Mouse (Mus musculus) embryonic facial prominence, embryonic 10.5 days (tissue): Measurements from ENCODE around the gene Rps16. TPM values are rescaled to one million over a fixed set of nuclear protein-coding genes. Genes with fewer than 3 reads are reported as not detected.

Experiments used
- polyA plus RNA-seq: library from polyadenylated mRNA; unstranded; fragments of >200 nt; fragmentation: Nextera tagmentation; extraction: Ambion mirVana; gene quantifications from 2 replicates; pipeline ENCODE4 v1.2.1, GENCODE M21; 2016

Rps16 gene
- polyA plus RNA-seq, 1 experiment from 2014 or later: 1,023 TPM

Other genes starting within 250 kb of the Rps16 start
- 0.03 and 0.06 TPM in 2 replicates for gene 9530053A07Rik, start 221.2 kb upstream of the Rps16 start, polyA plus RNA-seq
- 171 and 181 TPM in 2 replicates for gene Fbl, start 180.9 kb upstream of the Rps16 start, polyA plus RNA-seq
- gene Dyrk1b, start 171.2 kb upstream of the Rps16 start, polyA plus RNA-seq: 16.6 TPM in 2 replicates
- 2.0 and 2.7 TPM in 2 replicates for gene Eid2, start 82.8 kb upstream of the Rps16 start, polyA plus RNA-seq
- gene Eid2b, start 72.9 kb upstream of the Rps16 start, polyA plus RNA-seq: 9.3 and 9.7 TPM in 2 replicates
- 0.18 and 0.49 TPM in 2 replicates for gene Selenov, start 59.5 kb upstream of the Rps16 start, polyA plus RNA-seq
- gene Dll3, start 48.4 kb upstream of the Rps16 start, polyA plus RNA-seq: 7.3 and 13.9 TPM in 2 replicates
- 215 and 243 TPM in 2 replicates for gene Timm50, start 38.6 kb upstream of the Rps16 start, polyA plus RNA-seq
- 122 and 124 TPM in 2 replicates for gene Supt5, start 11.9 kb upstream of the Rps16 start, polyA plus RNA-seq
- 93.4 and 101 TPM in 2 replicates for gene Plekhg2, start 21.9 kb downstream of the Rps16 start, polyA plus RNA-seq
- gene Zfp36, start 29.6 kb downstream of the Rps16 start, polyA plus RNA-seq: 5.6 and 5.7 TPM in 2 replicates
- 61.9 and 62.6 TPM in 2 replicates for gene Med29, start 42.1 kb downstream of the Rps16 start, polyA plus RNA-seq
- gene Paf1, start 42.3 kb downstream of the Rps16 start, polyA plus RNA-seq: 88.3 and 89.0 TPM in 2 replicates
- 6.9 and 7.1 TPM in 2 replicates for gene Gmfg, start 86.8 kb downstream of the Rps16 start, polyA plus RNA-seq
- 4.9 TPM in 2 replicates for gene Lrfn1, start 101.3 kb downstream of the Rps16 start, polyA plus RNA-seq
- gene Ifnl2, start 159.8 kb downstream of the Rps16 start, polyA plus RNA-seq: not detected in 2 replicates
- not detected in 2 replicates for gene Ifnl3, start 172.2 kb downstream of the Rps16 start, polyA plus RNA-seq
- not detected in 2 replicates for gene Sycn, start 190.2 kb downstream of the Rps16 start, polyA plus RNA-seq
- 0.10 TPM in 1 of 2 replicates, not detected in the other for gene Nccrp1, start 196.6 kb downstream of the Rps16 start, polyA plus RNA-seq
- 36.0 and 38.9 TPM in 2 replicates for gene Samd4b, start 247.5 kb downstream of the Rps16 start, polyA plus RNA-seq
- gene Pak4, start 247.5 kb downstream of the Rps16 start, polyA plus RNA-seq: 70.1 and 75.8 TPM in 2 replicates